Mouse (Mus musculus): ENCODE measurements around the gene Amigo1. TPM values are rescaled to one million over a fixed set of nuclear protein-coding genes. Genes with fewer than 3 reads are reported as not detected.

Amigo1 gene
- polyA plus RNA-seq (2012; ENCODE audit: insufficient read depth, low replicate concordance): not detected in 2 replicates

DNA sequence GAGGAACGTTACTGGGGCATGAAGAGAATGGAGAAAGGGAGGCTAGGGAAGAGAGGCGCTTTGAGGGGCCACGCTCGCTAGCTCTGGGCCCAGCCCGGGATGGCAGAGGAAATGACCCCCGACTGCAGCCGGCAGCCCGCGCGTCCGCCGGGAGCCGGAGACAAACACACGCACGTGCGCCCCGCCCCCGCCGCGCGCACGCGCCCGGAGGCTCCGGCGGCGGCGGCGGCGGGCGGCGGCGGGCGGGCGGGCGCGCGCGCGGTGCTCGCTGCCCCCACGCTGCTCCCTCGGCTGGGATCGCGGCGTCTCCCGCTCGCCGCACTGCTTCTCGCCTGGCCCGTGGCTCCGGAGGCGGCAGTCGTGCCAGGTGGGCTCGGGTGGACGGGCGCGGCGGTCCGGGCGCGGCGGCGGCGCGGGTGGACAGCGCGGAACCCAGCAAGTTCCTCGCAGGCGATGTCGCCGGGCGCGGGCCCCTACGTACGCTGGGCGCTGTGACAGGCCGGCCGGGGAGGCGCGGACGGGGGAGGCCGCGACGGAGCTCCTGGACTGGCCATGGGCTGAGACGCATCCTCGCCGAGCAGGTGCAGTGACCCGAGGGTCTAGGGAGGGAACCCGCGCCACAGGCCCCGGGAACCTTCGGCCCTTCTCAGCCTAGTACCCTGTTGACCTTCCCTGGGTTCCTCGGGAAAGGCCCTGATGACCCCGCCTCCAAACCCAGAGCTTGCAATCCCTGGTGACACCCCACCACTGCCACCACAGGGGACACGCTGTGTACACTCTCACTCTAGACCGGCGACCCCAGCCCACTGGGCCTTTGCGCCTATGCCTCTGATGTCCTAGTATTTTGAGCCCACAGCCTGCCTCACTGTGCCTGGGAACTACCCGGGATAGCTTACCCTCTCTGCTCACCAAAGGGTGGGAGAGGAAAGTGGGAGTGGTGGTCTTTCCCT is at the start of gene Amigo1:
Gene Amigo1 (plus strand): TSS at position 238 of the 950 bp plus-strand sequence.
- TF ChIP-seq GATA1 (IDR thresholded peaks at IDR 0.05; ENCODE audit: borderline replicate concordance, low read length) (no peak), FLI1 (IDR thresholded peaks at IDR 0.05; ENCODE audit: low read length) (no peak)
- Histone ChIP-seq H3K27me3 (replicated peaks) (peaks cover 65% of the 10 kb centered on the region), H3K9me3 (no peaks in the 10 kb centered on the region), H3K4me1 (peaks cover 47% of the 10 kb centered on the region), H3K4me3 (replicated peaks) (peak within 1 kb of the TSS; percentile 93), H3K36me3 (replicated peaks; ENCODE audit: low read length) (no peaks in the 10 kb centered on the region)

DNA sequence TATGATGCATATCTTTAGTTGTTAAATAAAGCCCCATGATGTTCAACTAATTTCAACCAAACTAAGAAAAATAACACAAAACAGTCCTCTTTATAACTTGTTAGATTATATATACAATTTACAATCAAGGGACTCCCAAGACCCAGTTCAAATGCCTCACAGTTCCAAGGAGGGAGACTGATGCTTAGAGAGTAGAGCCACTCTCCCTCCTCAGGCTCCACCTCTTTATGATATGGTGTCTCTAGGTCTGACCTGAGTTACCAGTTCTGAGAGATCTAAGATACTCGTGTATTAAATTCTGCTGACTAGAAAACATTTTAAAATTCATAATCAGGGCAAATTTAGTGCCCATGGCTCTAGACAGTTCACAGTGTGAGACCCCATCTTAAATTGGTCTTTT is 47.0 kb upstream of the Amigo1 start:
- no peak for TF ChIP-seq GATA1 (IDR thresholded peaks at IDR 0.05; ENCODE audit: borderline replicate concordance, low read length)
- no peak for TF ChIP-seq FLI1 (IDR thresholded peaks at IDR 0.05; ENCODE audit: low read length)
- Histone ChIP-seq H3K27me3 (replicated peaks) (no peaks in the 10 kb centered on the region), H3K4me1 (peaks cover 59% of the 10 kb centered on the region), H3K36me3 (replicated peaks; ENCODE audit: low read length) (peaks cover 55% of the 10 kb centered on the region), H3K4me3 (replicated peaks) (no peak overlapping the region), H3K9me3 (no peaks in the 10 kb centered on the region)

DNA sequence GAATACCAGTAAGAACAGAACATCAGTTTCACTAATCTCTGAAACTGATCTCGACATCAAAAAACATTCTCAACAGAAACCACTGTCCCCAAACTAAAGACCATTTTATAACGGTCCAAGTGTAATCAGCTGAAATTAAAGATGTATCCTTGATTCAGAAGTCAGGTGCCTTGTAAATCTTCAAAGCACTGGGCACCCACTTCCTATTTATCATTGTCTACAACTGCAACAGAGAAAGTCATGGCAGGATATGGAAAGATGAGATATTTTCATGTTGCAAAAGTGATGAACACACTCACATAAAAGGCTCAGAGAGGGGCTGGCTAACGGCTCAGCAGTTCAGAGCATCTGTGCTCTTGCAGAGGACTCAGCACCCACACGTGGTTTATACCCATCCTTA is 45.3 kb upstream of the Amigo1 start:
- TF ChIP-seq FLI1 (IDR thresholded peaks at IDR 0.05; ENCODE audit: low read length) (no peak), GATA1 (IDR thresholded peaks at IDR 0.05; ENCODE audit: borderline replicate concordance, low read length) (no peak)
- H3K4me3 ChIP-seq (replicated peaks): no peak overlapping the region
- no peaks in the 10 kb centered on the region for H3K9me3 ChIP-seq
- peaks cover 52% of the 10 kb centered on the region for H3K36me3 ChIP-seq (replicated peaks; ENCODE audit: low read length)
- no peaks in the 10 kb centered on the region for H3K27me3 ChIP-seq (replicated peaks)
- peaks cover 50% of the 10 kb centered on the region for H3K4me1 ChIP-seq

DNA sequence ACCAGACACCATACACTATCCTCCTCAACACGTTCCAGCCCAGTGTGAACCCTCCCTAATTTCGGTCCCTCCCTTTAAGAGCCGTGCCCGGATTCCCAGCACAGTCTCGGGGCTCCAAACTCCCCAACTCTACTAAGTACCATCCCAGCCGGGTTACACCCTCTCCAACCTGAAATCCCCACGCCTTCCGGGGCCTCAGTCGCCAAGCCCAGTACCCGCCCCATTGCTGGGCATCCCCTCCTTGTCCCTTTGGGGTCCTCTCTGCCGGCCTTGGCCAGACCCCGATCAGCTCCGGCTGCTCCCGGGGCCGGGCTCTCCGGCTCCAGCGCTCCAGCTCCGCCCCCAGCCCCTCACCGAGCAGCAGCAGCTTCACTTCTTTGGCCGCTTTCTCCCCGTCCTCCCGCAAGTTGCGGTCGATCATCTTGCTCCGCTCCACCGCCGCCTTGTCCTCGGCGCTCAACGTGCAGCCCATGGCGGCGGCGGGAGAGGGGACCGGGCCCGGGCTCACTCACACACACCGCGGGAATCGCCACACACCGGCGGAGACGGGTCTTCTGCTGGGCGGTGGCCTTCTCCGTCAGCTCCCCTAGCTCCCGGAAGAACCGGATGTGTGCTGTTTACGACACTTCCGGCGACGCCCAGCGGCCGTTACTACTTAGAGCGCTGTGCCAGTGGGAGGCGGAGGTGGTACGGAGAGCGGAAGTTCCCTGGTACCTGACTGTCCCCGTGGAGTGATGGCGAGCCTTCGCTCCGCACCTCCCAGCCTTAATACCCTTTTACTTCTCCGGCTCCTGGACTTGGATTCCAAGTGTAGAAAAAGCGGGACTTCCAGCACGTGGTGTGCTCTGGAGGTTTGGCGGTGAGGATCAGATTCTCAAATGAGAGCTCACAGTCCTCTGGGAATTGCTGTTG is 40.3 kb upstream of the Amigo1 start, which contains the start of gene Gnai3:
Gene Gnai3 (minus strand): TSS at position 613 of the 912 bp plus-strand sequence.
- TF ChIP-seq GATA1 (IDR thresholded peaks at IDR 0.05; ENCODE audit: borderline replicate concordance, low read length) (no peak), FLI1 (IDR thresholded peaks at IDR 0.05; ENCODE audit: low read length) (peak; percentile 98)
- Histone ChIP-seq H3K4me1 (peaks cover 55% of the 10 kb centered on the region), H3K27me3 (replicated peaks) (peaks cover 4% of the 10 kb centered on the region), H3K36me3 (replicated peaks; ENCODE audit: low read length) (peaks cover 19% of the 10 kb centered on the region), H3K4me3 (replicated peaks) (peak within 1 kb of the TSS; percentile 97), H3K9me3 (no peaks in the 10 kb centered on the region)

DNA sequence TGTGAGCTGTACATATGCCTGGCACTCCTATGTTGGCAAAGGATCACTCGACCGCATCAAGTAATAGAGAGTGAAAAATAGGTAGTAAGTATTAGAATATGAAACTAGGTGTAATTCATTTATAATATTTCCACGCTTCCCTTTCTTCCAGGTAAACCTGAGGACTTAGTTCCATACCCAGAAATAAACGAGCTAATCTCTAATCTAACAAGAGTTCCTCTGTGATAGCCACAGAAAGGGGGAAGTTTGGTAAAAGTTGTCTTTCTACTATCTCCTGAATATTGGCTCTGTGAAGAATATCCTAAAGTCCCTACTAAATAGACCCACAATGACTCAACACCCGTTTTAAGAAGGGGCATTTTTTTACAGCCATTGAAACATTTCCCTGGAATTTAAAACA is 39.5 kb upstream of the Amigo1 start:
- Histone ChIP-seq H3K36me3 (replicated peaks; ENCODE audit: low read length) (peaks cover 14% of the 10 kb centered on the region), H3K4me3 (replicated peaks) (peak overlapping the region; percentile 97), H3K27me3 (replicated peaks) (peaks cover 4% of the 10 kb centered on the region), H3K4me1 (peaks cover 59% of the 10 kb centered on the region), H3K9me3 (no peaks in the 10 kb centered on the region)
- TF ChIP-seq GATA1 (IDR thresholded peaks at IDR 0.05; ENCODE audit: borderline replicate concordance, low read length) (no peak), FLI1 (IDR thresholded peaks at IDR 0.05; ENCODE audit: low read length) (no peak)

DNA sequence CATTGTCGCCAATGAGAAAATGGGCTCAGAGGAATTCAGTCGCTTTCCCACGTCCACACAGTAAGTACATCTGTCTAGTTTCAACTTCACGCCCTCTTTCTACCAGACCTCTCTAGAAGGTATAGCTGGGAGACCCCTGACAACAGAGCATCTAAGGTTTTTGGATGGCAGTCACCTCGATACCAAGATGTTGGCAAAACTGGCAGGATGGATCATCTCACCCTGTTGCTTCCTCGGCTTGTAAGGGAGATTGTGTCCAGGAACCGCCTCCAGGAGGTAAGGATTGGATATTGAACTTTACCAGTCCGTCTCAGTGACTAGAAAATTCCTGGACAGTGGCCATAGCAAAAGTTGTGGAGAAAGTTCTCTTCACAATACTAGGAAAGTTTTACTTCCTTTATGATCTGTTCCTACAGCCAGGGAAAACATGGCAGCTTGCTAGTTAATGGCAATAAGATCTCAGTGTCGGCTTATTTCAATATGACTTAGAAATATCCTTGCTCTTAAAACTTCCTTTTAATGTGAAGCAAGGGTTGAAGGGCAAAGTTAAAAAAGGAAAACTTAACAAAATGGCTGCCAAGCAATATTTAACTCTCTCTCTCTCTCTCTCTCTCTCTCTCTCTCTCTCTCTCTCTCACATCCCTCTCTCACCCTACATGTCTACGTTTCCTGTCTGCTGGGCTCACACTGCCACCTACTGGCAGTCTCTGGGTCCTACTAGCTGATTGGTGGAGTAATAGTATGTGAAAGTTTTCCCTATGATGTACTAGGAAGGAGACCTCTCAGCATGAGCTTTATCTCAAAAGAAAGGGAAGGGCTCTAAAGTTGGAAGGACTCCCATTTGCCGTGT is 38.5 kb upstream of the Amigo1 start:
- H3K4me3 ChIP-seq (replicated peaks): peak overlapping the region; percentile 75
- TF ChIP-seq FLI1 (IDR thresholded peaks at IDR 0.05; ENCODE audit: low read length) (no peak), GATA1 (IDR thresholded peaks at IDR 0.05; ENCODE audit: borderline replicate concordance, low read length) (no peak)
- H3K9me3 ChIP-seq: no peaks in the 10 kb centered on the region

DNA sequence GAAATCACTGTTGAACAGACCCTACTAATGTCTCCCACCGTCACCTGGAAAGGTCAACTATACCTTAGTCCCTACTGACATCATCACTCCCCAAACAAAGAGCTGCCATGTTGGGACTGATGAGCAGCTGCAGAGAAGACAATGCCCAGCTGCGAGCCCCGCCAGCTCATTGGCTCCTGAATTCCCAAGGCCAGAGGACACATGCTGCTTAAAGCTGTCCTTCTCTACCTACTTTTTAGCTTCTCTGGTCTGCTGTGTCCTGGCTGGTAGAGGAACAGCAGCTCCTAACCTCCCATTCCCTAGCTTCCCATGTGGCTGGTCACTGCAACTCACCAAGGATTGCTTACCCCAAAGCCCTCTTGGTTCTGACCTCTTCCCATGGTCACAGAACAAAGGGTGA is 33.8 kb upstream of the Amigo1 start:
- TF ChIP-seq GATA1 (IDR thresholded peaks at IDR 0.05; ENCODE audit: borderline replicate concordance, low read length) (no peak), FLI1 (IDR thresholded peaks at IDR 0.05; ENCODE audit: low read length) (no peak)
- Histone ChIP-seq H3K9me3 (no peaks in the 10 kb centered on the region), H3K36me3 (replicated peaks; ENCODE audit: low read length) (no peaks in the 10 kb centered on the region), H3K4me1 (peaks cover 19% of the 10 kb centered on the region), H3K4me3 (replicated peaks) (no peak overlapping the region), H3K27me3 (replicated peaks) (peaks cover 39% of the 10 kb centered on the region)

More for the DNA sequence above, 38.5 kb upstream of the Amigo1 start:
- peaks cover 11% of the 10 kb centered on the region for H3K27me3 ChIP-seq (replicated peaks)
- H3K36me3 ChIP-seq (replicated peaks; ENCODE audit: low read length): peaks cover 8% of the 10 kb centered on the region
- H3K4me1 ChIP-seq: peaks cover 51% of the 10 kb centered on the region

DNA sequence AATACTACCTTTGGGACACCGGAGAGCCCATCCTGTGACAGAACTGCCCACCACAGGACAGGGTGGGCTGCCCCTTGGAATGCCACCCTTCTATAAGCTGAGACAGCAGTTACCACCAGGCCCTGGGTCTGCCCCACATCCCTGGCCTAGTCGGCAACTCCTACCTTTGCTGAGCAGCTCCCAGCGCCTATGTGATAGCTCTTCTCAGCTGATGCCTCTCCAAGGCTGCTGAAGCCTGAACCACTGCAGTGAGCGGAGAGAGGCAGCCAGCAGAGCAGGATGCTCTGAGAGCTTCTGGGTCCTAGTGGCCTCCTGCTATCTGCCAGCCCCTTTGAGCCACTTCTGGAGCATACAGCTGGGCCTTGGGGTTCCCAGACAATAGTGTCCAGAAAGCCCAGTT is 31.5 kb upstream of the Amigo1 start, which contains the start of gene Gpr61:
Gene Gpr61 (minus strand): TSS at position 227 of the 400 bp plus-strand sequence.
- Histone ChIP-seq H3K27me3 (replicated peaks) (peaks cover 57% of the 10 kb centered on the region), H3K4me1 (peaks cover 25% of the 10 kb centered on the region), H3K9me3 (no peaks in the 10 kb centered on the region), H3K36me3 (replicated peaks; ENCODE audit: low read length) (no peaks in the 10 kb centered on the region), H3K4me3 (replicated peaks) (no peak within 1 kb of the TSS)
- TF ChIP-seq GATA1 (IDR thresholded peaks at IDR 0.05; ENCODE audit: borderline replicate concordance, low read length) (no peak), FLI1 (IDR thresholded peaks at IDR 0.05; ENCODE audit: low read length) (no peak)

All from megakaryocyte, embryonic 14.5 days (primary cell).